ENCODE assay signal across 8 mouse cellular contexts in the genomic region with DNA sequence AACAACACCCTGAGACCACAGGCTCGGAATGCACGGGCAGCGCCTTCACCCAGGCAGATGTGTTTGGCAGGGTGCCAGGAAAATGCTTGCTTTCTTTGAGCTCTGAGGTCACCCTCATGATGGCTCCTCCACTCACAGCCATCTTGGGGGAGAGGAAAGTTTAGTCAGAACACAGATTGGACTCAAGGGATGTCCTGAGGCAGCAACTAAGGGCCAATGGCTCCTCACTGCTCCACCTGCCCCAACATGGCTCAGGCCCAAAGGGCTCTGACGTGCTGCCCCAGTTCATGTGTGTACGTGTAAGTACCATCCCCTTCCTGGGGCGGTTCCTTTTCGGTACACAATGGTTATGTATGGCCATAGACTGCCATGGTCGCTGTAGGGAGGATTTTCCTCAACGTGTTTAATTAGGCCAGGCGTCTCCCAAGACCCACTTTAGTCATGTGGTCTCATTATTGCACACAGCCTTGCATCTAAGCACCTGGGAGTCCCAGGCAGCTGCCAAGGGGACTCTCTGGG. TPM values are rescaled to one million over a fixed set of nuclear protein-coding genes. Genes with fewer than 3 reads are reported as not detected.
DNase-seq lines count a peak whose midpoint lies in the region; ATAC-seq and TF ChIP-seq lines count a peak whose summit lies in the region.

No protein-coding gene starts in this region.

- H3K4me3 ChIP-seq in intestine, embryonic 14.5 days (ENCODE audit: low read depth, low read length), result no peak overlapping the region
- H3K4me3 ChIP-seq in intestine, postnatal 0 days (ENCODE audit: low read depth, low read length), result no peak overlapping the region
- no peak overlapping the region for H3K4me3 ChIP-seq in MEL (ENCODE audit: control insufficient read depth in 1 of 2, insufficient read depth in 1 of 2, low read depth in 2 of 2, low read length in 2 of 2)
- H3K4me3 ChIP-seq in hindbrain, embryonic 10.5 days, result no peak overlapping the region
- no peak overlapping the region for H3K4me3 ChIP-seq in midbrain, embryonic 14.5 days (replicated peaks; ENCODE audit: low read depth, low read length)
- H3K4me3 ChIP-seq in left cerebral cortex, adult 2 months, result no peak overlapping the region

- no peak overlapping the region for H3K4me2 ChIP-seq in intestine, embryonic 14.5 days (ENCODE audit: low read length)
- no peak overlapping the region for H3K4me2 ChIP-seq in intestine, postnatal 0 days (replicated peaks; ENCODE audit: low read depth)
- H3K4me2 ChIP-seq in midbrain, embryonic 14.5 days (ENCODE audit: low read length), result no peak overlapping the region

- H3K79me2 ChIP-seq in MEL (ENCODE audit: control insufficient read depth, insufficient read depth, low read length, poor library complexity), result no peaks in the 10 kb centered on the region

- no peaks in the 10 kb centered on the region for H3K36me3 ChIP-seq in intestine, embryonic 14.5 days (ENCODE audit: control insufficient read depth, insufficient read depth, low read length)
- H3K36me3 ChIP-seq in intestine, postnatal 0 days (ENCODE audit: control insufficient read depth, insufficient read depth), result no peaks in the 10 kb centered on the region
- no peaks in the 10 kb centered on the region for H3K36me3 ChIP-seq in MEL (ENCODE audit: control insufficient read depth in 1 of 2, insufficient read depth in 2 of 2, low read length in 2 of 2)
- H3K36me3 ChIP-seq in hindbrain, embryonic 10.5 days, result no peaks in the 10 kb centered on the region
- H3K36me3 ChIP-seq in midbrain, embryonic 14.5 days (ENCODE audit: control insufficient read depth, insufficient read depth, low read length), result no peaks in the 10 kb centered on the region

- no peak for TF ChIP-seq RAD21 in MEL (IDR thresholded peaks at IDR 0.05; ENCODE audit: low read depth, low read length)

- intact Hi-C loops in left cerebral cortex, postnatal 36 days (cut with DNase I), result no loop called here
- intact Hi-C loops in left cerebral cortex, adult 2 months (cut with DNase I), result no loop called here

- ATAC-seq in intestine, embryonic 14.5 days (replicated peaks; ENCODE audit: low FRiP score, low TSS enrichment, low read depth), result no peak
- no peak for ATAC-seq in intestine, postnatal 0 days
- no peak; the same call in 1 of the 2 replicates for ATAC-seq in midbrain, embryonic 14.5 days (ENCODE audit: low FRiP score, low TSS enrichment)

- H3K9me3 ChIP-seq in intestine, embryonic 14.5 days (ENCODE audit: control insufficient read depth, low read length), result no peaks in the 10 kb centered on the region
- H3K9me3 ChIP-seq in intestine, postnatal 0 days (ENCODE audit: control insufficient read depth), result no peaks in the 10 kb centered on the region
- H3K9me3 ChIP-seq in MEL (replicated peaks; ENCODE audit: insufficient read depth, low read length), result no peaks in the 10 kb centered on the region
- H3K9me3 ChIP-seq in hindbrain, embryonic 10.5 days, result no peaks in the 10 kb centered on the region
- no peaks in the 10 kb centered on the region for H3K9me3 ChIP-seq in midbrain, embryonic 14.5 days (ENCODE audit: control insufficient read depth, low read length)

- no peak overlapping the region for H3K9ac ChIP-seq in intestine, embryonic 14.5 days (ENCODE audit: low read length)
- no peak overlapping the region for H3K9ac ChIP-seq in intestine, postnatal 0 days (ENCODE audit: low read depth, low read length)
- H3K9ac ChIP-seq in MEL (ENCODE audit: control insufficient read depth, low read depth, low read length, poor library complexity, severe bottlenecking), result no peak overlapping the region
- H3K9ac ChIP-seq in midbrain, embryonic 14.5 days (replicated peaks; ENCODE audit: low read length), result no peak overlapping the region

- no peak for TF ChIP-seq EP300 in MEL (IDR thresholded peaks at IDR 0.05; ENCODE audit: low read depth in 1 of 2, low read length in 2 of 2)

- H3K27ac ChIP-seq in intestine, embryonic 14.5 days (ENCODE audit: low read depth), result no peak overlapping the region
- H3K27ac ChIP-seq in intestine, postnatal 0 days (ENCODE audit: low read depth, low read length), result no peak overlapping the region
- no peak overlapping the region for H3K27ac ChIP-seq in MEL (ENCODE audit: control insufficient read depth, low read depth, low read length)
- peak overlapping the region; percentile 35; the same call in 1 of the 2 replicates for H3K27ac ChIP-seq in hindbrain, embryonic 10.5 days
- H3K27ac ChIP-seq in midbrain, embryonic 14.5 days (replicated peaks; ENCODE audit: low read depth, low read length), result no peak overlapping the region
- no peak overlapping the region for H3K27ac ChIP-seq in left cerebral cortex, adult 2 months

- peak; percentile 56 for DNase-seq in intestine, embryonic 14.5 days (ENCODE audit: low spot score)
- peak; percentile 40 for DNase-seq in MEL (ENCODE audit: low read depth, low spot score)
- DNase-seq in hindbrain, embryonic 10.5 days (ENCODE audit: low spot score), result no peak
- peak; percentile 60 for DNase-seq in midbrain, embryonic 14.5 days
- DNase-seq in layer of hippocampus, adult 9-10 months (ENCODE audit: low spot score), result no peak
- no peak for DNase-seq in left cerebral cortex, postnatal 36 days (ENCODE audit: low spot score in 2 of 2)
- no peak for DNase-seq in left cerebral cortex, adult 2 months (ENCODE audit: extremely low spot score in 1 of 2, low spot score in 2 of 2)

- H3K27me3 ChIP-seq in intestine, embryonic 14.5 days (replicated peaks; ENCODE audit: control insufficient read depth, insufficient read depth, low read length), result no peaks in the 10 kb centered on the region
- no peaks in the 10 kb centered on the region for H3K27me3 ChIP-seq in intestine, postnatal 0 days (replicated peaks; ENCODE audit: control insufficient read depth, insufficient read depth, low read length)
- peaks cover 8 to 9% of the 10 kb centered on the region in 2 experiments for H3K27me3 ChIP-seq in MEL (ENCODE audit: control insufficient read depth in 1 of 2, insufficient read depth in 2 of 2, low read length in 2 of 2)
- no peaks in the 10 kb centered on the region for H3K27me3 ChIP-seq in hindbrain, embryonic 10.5 days (ENCODE audit: insufficient read depth, poor library complexity, severe bottlenecking)
- H3K27me3 ChIP-seq in midbrain, embryonic 14.5 days (ENCODE audit: control insufficient read depth, insufficient read depth, low read length), result no peaks in the 10 kb centered on the region

- TF ChIP-seq POLR2A in MEL (IDR thresholded peaks at IDR 0.05; ENCODE audit: control insufficient read depth in 1 of 2, insufficient read depth in 1 of 2, low read depth in 1 of 2, low read length in 2 of 2, poor library complexity in 1 of 2), result no peak

- peaks cover 6% of the 10 kb centered on the region; the same call in 1 of the 2 replicates for H3K4me1 ChIP-seq in intestine, embryonic 14.5 days (replicated peaks; ENCODE audit: control insufficient read depth, insufficient read depth, low read length)
- no peaks in the 10 kb centered on the region for H3K4me1 ChIP-seq in intestine, postnatal 0 days (replicated peaks; ENCODE audit: control insufficient read depth, insufficient read depth, low read length)
- no peaks in the 10 kb centered on the region for H3K4me1 ChIP-seq in MEL (ENCODE audit: control insufficient read depth in 1 of 2, insufficient read depth in 2 of 2, low read length in 2 of 2)
- H3K4me1 ChIP-seq in hindbrain, embryonic 10.5 days (replicated peaks), result 0 out of 2 replicates have a peak, but pooled peaks cover 14% of the 10 kb centered on the region
- no peaks in the 10 kb centered on the region; the same call in 1 of the 2 replicates for H3K4me1 ChIP-seq in midbrain, embryonic 14.5 days (ENCODE audit: control insufficient read depth, insufficient read depth, low read length)

- WGBS in intestine, embryonic 14.5 days, result 66% methylated on average over 10 of the region's 10 CpGs
- WGBS in intestine, postnatal 0 days, result 53% methylated on average over 10 of the region's 10 CpGs
- WGBS in hindbrain, embryonic 10.5 days, result 83% methylated on average over 10 of the region's 10 CpGs
- 60% methylated on average over 10 of the region's 10 CpGs for WGBS in midbrain, embryonic 14.5 days

- TF ChIP-seq CTCF in intestine, postnatal 0 days (IDR thresholded peaks at IDR 0.05; ENCODE audit: low read depth), result no peak
- no peak for TF ChIP-seq CTCF in MEL (IDR thresholded peaks at IDR 0.05 in 2 of 3, conservative IDR thresholded peaks at IDR 0.05 in 1 of 3; ENCODE audit: control insufficient read depth in 1 of 3, insufficient read depth in 1 of 3, low read depth in 2 of 3, low read length in 3 of 3, poor library complexity in 1 of 3, severe bottlenecking in 1 of 3)
- no peak for TF ChIP-seq CTCF in left cerebral cortex, adult 2 months (IDR thresholded peaks at IDR 0.05)

TF ChIP-seq in MEL, 35 proteins besides CTCF, POLR2A, EP300 and RAD21 (continues in another document):
- TF ChIP-seq ZMIZ1 (IDR thresholded peaks at IDR 0.05; ENCODE audit: low read depth, low read length), result no peak
- no peak for TF ChIP-seq JUND (IDR thresholded peaks at IDR 0.05; ENCODE audit: low read depth, low read length)
- no peak for TF ChIP-seq ZC3H11A (IDR thresholded peaks at IDR 0.05; ENCODE audit: low read depth, low read length)
- TF ChIP-seq MAZ (IDR thresholded peaks at IDR 0.05; ENCODE audit: low read depth, low read length), result no peak
- no peak for TF ChIP-seq ZNF384 (IDR thresholded peaks at IDR 0.05; ENCODE audit: low read depth, low read length)
- no peak for TF ChIP-seq E2F4 (IDR thresholded peaks at IDR 0.05; ENCODE audit: borderline replicate concordance, low read depth, low read length)
- TF ChIP-seq BHLHE40 (IDR thresholded peaks at IDR 0.05; ENCODE audit: borderline replicate concordance, low read depth, low read length), result no peak
- TF ChIP-seq MEF2A (IDR thresholded peaks at IDR 0.05; ENCODE audit: extremely low read depth, insufficient replicate concordance, low read depth, low read length, poor library complexity, severe bottlenecking), result no peak
- no peak for TF ChIP-seq TBP (IDR thresholded peaks at IDR 0.05; ENCODE audit: low read depth, low read length)
- TF ChIP-seq CHD1 (IDR thresholded peaks at IDR 0.05; ENCODE audit: low read depth, low read length), result no peak
- no peak for TF ChIP-seq TAL1 (IDR thresholded peaks at IDR 0.05; ENCODE audit: low read length)
- no peak for TF ChIP-seq GABPA (IDR thresholded peaks at IDR 0.05; ENCODE audit: low read depth, low read length)

RNA-seq across cellular contexts. Expression of a gene that starts 32.6 kb away (rescaled TPM):
- 9.2 and 10.8 TPM in 2 replicates for polyA plus RNA-seq in intestine, embryonic 14.5 days (2014; fragmentation: Nextera tagmentation; extraction: Ambion mirVana)
- 3.3 and 3.6 TPM in 2 replicates for polyA plus RNA-seq in intestine, postnatal 0 days (2015; fragmentation: Nextera tagmentation; extraction: Ambion mirVana)
- total RNA-seq in MEL (2012; rRNA removed), result 0.03 and 0.04 TPM in 2 replicates
- polyA plus RNA-seq in MEL (2012; ENCODE audit: insufficient read depth in 1 of 2, insufficient read length in 2 of 2, low read depth in 1 of 2, low replicate concordance in 2 of 2, missing spikeins in 1 of 2), result under 1 TPM in 1 of 2 experiments, not detected in 1; 0.03 TPM
- 2.3 and 2.8 TPM in 2 replicates for polyA plus RNA-seq in hindbrain, embryonic 10.5 days (2016; fragmentation: Nextera tagmentation; extraction: Ambion mirVana)
- polyA plus RNA-seq in midbrain, embryonic 14.5 days (2014; fragmentation: Nextera tagmentation; extraction: Ambion mirVana), result 1.3 and 2.3 TPM in 2 replicates
- 10 to 100 TPM in 1 of 2 experiments, 1 to 10 TPM in 1; 9.5 to 13.6 TPM for total RNA-seq in left cerebral cortex, postnatal 36 days (2021)
- total RNA-seq in left cerebral cortex, adult 2 months (2021), result 10 to 100 TPM; 12.1 to 12.5 TPM

Comparison
In these comparisons a context has a peak if more than half of its experiments do, and no peak if none do; other contexts are left out.
1. DNase-seq: peak in intestine, embryonic 14.5 days (single experiment), MEL (single experiment) and midbrain, embryonic 14.5 days (single experiment); none in hindbrain, embryonic 10.5 days (single experiment), layer of hippocampus, adult 9-10 months (single experiment), left cerebral cortex, postnatal 36 days (0 of 2) and left cerebral cortex, adult 2 months (0 of 2).